Mouse (Mus musculus): Measurements from ENCODE around the gene Gramd1a.

Gene Gramd1a

DNA sequence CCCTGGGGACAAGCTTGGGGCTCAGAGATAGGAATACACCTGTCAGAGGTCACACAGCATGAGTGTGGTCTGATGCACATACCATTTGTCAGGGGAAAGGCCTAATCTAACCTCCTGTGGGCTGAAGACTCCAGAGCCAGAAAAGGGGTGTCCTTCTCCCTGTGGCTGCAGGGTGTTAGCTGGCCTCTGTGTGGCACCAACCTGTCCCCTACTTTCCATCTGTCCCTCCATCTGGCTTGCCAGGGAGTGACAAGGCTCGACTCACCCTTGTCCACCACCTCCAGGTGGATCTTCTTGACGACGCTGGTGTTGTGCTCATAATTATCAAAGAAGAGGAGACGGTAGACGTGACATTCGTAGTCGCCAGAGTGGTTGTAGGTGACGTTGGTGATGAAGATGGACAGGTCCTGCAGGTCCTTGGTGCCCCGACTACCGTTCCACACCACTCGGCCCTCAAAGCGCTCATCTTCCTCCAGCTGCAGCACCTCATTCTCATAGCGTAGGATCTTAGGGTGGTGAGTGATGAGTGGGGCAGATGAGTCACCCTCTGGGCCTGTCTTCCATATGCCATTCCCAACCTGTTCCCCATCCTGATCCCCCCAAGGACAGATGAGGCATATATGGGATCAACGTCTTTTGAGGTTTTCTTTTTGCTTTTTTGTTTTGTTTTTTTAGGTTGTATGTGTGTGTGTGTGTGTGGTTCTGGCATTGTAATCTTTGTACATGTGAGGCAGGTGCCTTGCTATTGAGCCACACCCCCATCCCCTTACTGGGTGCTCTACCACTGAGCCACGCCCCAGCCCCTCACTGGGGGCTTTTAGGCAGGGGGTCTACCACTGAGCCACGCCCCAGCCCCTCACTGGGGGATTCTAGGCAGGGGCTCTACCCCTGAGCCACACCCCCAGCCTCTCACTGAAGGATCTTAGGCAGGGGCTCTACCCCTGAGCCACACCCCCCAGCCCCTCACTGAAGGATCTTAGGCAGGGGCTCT is 32.8 kb downstream of the Gramd1a start:
- DNase-seq: no peak

DNA sequence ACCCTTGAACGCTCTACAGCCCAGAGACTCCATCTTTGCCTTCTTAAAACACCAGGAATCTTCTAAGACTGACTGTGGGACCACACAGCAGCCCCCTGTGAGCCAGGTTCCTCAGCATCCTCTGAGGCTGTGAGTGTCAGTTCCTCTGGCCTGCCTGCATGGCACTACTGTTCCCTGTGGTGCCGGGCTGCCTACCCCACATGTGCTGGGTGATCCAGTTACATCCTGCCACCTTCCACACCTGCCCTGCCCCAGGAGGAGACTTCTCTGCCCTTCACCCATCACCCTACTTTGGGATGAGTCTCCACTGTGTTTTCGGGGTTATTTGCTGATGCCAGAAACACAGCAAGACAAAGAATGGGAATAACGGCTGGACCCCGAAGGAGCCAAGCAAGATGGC is 36.1 kb downstream of the Gramd1a start:
- DNase-seq: no peak

DNA sequence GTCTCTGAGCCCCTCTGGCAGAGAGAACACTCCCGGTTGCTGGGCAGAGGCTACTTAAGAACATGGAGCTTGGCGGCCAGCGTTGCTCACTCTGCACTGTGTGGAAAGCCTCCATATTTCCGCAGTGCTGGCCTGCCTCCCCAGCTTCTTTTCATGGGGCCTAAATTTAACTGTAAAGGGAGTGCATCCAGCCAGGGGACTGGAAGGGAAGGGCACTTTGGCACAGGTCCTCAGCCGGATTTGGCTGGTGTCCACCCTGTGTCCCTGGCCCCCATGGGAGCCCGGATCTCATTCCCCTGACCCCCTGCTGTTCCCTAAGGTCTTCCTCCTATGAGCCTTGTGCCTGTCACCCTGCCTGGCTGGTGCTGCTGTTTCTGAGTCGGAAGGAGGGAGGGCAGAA is 37.2 kb downstream of the Gramd1a start:
- no peak for DNase-seq

DNA sequence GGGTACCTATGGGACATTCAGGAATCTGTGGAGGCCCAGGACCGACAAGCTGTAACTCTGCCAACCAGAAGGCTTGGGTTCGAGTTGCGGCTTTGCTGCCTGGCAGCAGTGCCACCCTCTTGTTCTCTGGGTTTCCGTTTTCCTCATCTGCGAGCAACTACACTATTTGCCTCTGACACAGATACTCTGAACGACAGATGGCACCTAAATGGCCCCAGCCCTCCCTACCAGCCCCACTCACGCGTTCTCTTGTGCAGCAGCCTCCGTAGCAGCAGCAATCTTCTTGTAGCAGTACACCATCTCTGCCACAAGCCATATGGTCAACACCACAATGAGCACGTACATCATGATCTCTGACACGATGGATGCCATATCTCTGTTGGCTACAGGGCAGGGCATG is 38.2 kb downstream of the Gramd1a start:
- no peak for DNase-seq

DNA sequence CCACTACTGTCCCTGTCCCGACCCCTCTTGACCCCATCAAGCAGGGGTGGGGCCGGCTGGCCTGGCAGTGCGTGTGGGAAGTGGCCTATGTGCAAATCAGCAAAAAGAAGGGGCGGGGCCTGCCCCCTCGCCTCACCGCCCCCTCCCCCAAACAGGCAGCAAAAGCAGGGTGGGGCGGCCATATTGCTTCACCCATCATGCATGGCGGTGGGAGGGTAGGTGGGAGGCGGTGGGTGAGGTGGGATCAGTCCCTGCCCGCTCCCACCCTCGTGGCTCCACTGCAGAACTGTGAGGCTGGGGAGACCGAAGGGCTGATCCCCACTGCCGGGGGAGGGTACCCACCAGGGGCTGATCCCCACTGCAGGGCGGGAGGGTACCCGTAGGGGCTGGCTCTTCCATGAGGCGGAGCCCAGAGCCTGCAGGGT is 39.0 kb downstream of the Gramd1a start:
- DNase-seq: no peak

DNA sequence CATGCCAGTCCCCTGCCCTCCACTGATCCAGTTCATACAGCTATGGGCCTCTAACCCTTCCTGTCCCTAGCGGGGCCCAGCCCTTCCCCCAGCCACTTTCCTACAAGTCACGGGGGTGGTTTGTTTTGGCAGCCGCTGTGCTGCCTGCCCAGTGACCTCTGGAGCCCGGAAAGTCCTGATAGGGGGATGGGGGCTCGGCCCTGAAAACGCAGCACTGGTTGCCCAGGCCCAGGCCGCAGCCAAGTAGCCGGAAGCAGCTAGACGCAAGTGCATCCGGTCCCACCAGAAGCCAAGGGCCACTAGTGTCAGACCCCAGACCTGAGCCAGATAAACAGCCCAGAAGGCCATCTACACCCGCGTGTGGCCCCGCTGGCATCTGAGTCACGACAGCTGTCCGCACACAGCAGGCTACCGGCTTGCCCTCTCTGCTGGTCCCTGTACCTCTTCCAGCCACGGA is 40.1 kb downstream of the Gramd1a start:
- peak; percentile 27 to 38 for DNase-seq

DNA sequence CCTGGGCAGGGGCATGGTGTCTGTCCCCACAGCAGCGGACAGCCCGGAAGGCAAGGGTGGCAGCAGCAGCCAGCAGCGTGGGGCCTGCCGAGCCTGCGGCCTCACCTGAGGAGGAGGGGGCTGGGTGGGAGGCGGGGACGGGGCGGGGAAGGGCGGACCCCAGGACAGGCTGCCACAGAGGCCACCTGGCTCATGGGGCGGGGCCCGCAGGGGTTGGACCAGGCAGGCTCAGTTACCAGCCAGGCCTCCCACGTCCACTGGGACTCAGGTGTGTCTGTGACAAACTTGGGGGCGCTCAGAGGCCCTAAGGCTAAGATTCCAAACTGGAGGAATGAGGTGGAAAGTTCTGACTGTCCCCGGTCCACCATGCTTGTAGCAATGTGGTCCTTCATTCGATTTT is 40.5 kb downstream of the Gramd1a start, which contains the start of gene Hpn:
Hpn (minus strand) TSS at position 109 of the 400 bp plus-strand sequence.
- DNase-seq: no peak

DNA sequence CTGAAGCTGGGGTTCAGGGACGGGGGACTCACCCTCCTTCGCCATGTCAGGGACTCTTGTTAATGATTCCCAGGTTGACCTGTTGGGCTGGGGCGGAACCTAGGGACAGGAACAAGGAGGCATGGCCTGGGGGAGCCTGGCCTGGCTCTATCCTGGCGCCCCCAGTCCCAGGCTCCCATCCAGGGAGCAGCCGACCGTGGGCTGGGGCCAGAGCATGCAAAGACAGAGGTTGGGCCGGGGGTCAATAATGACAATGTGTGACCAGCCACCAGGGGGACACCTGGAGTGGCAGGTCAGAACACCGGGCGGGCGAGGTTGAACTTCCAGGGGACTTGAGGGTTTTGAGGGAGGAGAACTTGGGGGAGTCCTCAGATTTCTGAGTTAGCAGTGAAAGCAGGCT is 41.0 kb downstream of the Gramd1a start:
- no peak for DNase-seq

DNA sequence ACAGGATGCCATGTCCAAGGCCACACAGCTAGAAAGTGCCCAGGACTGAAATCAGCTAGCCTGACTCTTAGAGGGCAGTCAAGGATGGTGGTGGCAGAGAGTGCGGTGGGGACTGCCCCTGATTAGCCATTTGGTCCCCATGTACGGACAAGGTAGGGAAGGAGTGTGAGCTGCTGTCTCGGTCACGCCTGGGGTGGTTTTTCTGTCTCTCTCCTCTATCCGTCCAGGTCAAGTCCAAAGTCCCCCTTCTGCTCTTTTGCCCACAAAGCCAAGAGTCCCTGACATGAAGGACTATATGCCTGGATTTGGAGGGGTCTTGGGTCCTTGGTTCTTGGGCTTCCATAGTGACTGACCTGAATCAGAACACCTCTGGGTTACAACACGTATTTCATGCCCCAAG is 41.9 kb downstream of the Gramd1a start:
- no peak for DNase-seq

DNA sequence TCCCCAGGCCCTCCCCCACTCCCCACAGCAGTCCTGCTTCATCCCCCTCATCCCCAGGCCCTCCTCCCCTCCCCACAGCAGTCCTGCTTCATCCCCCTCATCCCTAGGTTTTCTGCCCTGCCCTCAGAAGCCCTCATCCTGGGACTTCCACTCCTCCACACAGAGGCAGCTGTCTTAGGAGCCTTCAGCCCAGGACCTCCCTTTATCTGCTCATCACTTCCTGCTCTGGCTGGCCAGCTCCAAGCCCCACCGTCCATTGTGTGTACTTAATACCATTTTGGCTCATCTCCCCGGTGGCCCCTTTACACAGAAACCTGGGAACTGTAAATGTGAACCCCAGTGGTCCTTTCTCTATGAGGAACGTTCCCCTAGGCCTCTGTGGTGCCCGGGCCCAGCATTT is 43.7 kb downstream of the Gramd1a start:
- no peak for DNase-seq

DNA sequence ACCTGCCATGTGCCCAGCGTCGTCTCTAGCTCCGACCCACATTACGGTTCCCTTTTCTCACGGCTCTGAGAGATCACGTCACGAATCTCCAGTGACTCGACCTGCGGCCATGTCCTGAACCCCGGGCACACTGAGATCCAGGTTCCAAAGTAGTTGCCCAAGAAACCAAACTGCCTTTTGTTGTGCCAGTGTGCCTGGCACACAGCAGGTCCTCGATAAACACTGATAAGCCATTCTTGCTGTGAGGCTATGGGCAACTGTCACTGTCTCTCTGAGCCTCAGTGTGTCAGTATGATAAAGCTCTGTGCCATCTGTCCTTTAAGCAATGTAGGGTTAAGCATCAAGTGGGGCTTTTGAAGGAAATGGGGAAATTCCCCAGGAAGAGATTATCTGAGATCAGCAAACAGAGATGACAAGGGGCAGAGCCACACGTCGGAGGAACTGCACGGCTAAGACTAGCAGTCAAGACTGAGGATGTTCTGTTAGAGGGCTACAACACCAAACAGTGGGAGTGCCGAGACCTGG is 44.8 kb downstream of the Gramd1a start:
- no peak for DNase-seq

DNA sequence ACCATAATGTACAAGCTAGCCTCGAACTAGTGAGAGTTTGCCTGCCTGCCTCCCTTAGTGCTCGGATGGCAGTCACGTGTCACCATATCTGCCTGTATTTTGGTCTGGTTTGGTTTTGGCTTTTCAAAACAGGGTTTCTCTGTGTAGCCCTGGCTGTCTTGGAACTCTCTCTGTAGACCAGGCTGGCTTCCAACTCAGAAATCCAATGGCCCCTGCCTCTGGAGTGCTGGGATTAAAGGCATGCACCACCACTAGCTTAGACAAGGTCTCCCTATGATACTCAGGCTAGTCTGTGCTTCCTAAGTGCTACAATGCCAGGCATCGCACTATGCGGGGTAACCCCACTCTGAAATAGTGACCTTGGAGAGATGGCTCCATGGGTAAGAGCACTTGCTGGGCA is 45.9 kb downstream of the Gramd1a start:
- DNase-seq: no peak

DNA sequence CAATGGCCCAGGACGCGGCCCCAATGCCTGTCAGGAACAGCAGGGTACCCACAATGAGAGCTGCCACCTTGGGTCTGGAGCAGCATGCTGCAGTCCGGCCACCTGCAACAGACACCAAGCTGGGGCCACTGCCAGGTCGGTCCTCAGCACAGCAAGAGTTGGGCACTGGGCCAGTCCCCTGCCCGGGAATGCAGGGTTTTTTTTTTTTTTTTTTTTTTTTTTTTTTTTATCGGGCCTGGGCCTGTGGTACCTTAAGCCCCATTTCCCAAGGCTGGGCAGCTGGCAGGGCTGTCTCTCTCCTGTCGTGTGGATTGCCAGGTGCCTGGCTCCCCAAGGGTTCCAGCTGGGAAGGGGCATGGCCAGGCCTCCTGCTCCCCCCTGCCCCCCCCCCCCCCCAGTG is 46.6 kb downstream of the Gramd1a start:
- DNase-seq: no peak

DNA sequence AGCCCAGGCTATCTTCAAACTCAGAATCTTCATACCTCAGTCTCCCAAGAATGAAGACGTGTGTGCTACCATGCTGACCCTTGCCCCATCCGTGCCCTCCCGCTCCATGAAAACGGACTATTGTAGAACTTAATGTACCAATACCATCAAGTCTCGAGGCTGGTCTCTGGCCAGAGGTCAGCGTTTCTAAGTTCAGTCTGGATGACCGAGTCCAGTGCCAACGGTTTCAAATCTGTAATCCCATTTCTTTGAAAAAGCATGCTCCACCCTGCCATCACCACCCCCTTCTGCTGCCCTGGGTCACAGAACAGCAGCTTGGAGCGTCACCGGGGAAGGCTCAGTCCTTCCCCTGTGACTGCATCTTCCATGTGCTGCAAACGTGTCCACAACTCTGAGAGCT is 47.9 kb downstream of the Gramd1a start:
- DNase-seq: no peak

DNA sequence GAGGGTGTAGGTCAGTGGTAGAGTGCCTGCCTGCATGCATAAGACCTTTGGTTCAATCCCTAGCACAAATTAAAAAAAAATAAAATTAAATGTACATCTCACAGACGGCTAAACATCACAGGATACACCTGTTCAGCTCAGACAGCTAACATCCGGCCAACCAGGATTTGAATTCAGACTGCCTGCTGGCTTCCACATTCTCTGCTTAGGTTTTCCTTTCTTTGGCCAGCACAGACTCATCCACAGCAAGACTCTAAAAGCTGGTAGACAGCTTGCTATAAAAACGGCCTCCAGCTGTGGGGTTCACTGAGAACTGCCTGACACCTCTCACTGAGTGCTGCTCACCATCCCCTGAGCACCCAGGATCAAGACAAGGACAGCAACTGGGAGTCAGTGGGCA is 49.5 kb downstream of the Gramd1a start:
- no peak for DNase-seq

DNA sequence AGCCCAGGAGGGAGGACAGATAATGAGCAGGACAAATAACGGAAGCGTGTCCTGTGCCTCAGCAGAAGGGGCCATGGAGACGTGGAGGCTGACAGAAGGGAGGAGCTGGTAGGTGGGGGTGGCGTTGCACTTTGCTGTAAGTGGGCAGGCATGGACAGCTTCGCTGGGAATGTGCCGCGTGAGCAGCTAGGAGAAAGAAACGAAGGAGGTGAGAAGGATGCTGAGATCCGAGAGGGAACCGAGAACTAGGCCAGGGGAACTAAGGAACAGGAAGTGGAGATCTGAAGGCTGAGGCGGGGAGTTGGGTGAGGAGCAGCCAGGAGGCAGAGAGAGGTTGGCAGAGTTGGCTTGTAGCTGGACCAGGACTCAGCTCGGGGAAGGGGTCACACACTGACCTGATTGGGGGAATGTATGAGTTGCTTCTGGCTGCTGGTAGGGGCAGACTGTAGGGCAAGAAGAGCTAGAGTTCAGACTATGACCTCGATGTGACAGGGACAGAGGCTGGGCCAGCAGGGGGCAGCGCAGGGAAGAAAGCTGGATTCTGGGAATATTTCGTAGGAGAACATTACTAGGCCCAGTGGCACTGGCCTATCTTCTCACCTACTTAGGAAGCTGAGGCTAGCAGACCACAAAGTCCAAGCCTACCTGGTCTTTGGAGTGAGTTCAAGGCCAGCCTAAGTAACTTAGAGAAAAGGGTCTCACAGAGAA is 50.5 kb downstream of the Gramd1a start:
- peak in 1 of 2 experiments; percentile 53 for DNase-seq

DNA sequence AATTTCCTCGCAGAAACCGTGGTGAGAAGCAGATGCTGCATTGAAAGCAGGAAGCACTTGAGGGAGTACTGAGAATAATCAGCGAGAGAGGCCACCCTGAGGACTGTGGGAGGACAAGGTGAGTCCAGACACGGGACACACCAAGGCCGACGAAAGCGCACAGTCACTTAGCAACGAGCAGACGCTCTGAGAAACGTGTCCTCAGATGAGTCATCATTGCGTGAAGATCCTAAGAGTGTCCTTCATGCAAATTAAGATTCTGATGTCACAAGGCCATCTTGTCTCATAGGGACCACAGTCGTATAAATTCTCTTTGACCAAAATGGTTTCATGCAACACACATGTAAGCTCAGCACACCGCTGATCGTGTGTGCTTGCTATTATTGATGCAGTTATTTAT is 54.9 kb downstream of the Gramd1a start:
- no peak for DNase-seq

DNA sequence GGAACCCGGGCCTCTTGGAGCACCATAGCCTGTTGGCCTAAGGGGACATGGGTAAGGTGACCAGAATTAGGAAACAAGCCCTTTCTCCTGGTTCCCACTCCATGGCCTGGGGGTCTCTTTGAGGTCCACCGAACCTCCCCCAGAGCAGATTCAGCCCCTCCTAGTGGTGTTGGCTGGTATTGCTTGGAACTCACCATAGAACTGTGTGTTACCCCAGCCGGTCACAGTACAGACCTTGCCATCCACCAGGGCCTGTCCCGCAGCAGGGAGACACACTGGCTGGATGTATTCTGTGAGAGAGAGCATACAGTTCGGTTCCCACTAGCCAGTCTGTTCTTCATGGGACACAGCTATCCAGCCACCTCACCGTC is 56.1 kb downstream of the Gramd1a start:
- DNase-seq: no peak

DNA sequence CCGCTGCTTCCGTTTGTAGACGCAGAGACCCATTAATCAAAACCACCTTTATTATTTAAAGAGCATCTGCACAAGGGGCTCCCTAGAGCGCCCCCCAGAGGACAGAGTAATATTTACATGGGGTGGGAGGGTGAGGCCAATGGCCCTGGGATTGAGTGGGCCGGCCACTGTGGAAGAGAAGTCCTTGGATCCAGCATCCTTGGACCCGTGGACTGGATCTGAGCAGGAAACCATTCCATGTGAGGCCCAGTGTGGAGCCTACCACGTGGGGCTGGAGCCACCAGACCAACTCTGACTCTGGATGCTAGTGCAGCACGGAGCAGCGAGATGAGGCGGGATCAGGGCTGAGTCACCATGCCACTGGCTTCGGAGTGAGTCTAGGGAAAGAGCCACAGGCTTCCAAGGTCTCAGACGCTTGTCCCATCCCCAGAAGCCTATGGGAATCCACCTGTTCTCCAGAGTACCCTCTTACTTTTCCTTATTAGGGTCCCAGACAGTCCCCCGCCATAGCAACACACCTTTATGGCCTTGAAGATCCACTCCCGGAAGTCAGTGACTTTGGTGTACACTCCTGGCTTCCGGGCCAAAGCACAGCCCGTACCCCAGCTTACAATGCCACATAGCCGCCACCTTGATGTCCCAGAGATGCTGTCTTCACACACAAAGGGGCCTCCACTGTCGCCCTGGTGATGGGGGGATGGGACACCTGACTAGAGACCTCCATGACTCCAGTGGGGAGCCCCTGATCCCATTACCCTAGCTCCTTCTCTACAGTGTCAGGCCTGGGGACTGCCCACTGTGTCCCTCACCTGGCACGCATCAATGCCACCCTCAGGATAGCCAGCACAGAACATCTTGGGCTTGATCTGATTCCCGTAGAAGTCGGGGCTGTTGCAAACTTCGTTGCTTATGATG is 56.7 kb downstream of the Gramd1a start:
- DNase-seq: no peak

DNA sequence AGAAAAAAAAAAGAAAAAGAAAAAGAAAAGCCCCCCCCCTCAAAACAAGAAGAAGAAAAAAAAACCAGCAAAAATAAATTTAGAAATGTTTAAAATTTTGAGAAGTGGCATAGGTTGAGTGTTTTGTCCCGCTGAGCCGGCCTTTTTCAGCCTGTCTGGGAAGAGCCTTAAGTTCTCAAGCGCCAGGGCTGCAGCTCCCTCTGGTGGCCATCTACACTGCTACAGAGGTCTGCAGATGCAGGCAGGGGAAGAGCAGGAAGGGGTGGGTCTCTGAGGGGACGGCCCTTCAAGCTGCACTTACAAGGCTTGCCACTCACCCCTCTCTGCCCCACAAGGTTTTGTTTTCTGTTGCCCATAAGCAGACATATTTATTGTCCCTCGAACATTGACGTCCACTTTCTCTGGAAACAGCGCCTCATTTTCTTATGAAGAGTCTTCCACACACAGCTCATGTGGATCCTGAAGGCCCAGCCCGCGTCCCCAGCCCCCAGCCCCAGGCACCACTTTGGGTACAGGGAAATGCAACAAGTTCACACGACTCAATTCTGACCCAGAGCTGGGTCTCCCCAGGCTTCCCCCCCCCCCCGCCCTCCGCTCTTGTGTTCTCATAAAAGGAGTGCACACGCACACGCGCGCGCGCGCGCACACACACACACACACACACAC is 58.0 kb downstream of the Gramd1a start:
- peak; percentile 78 to 91 for DNase-seq

DNA sequence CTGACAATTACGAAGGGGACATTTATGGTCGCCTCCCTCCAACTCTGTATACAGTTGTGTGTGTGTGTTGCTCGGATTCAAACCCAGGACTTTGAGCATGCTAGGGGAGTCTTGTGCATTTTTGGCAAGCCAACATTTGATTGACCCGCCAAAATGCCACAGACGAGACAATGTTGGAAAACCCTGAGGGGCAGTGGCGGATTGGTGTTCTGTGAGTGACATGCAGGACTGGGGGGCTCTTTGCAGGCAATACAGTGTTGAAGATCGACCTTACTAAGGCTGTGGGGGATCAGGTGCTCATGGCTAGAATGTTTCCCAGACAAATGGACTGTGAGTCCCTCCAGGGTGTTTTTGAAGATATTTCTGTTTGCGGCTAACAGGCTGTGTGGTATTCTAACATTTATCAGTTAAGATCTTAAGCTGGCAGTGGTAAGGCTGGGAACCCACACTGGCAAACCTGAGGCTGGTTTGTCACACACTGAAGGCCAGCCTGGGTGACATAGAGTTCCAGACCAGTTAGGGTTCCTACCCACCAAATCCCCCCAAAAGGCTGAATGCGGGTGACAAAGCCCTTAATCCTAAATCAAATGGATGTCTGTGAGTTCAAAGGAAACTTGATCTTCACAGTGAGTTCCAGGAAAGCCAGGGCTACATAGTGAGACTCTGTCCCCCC is 58.7 kb downstream of the Gramd1a start:
- no peak for DNase-seq
